Mouse (Mus musculus): ENCODE results near the gene Brms1l. TPM values are rescaled to one million over a fixed set of nuclear protein-coding genes. Genes with fewer than 3 reads are reported as not detected.

The Brms1l gene
- total and polyA plus RNA-seq, 3 experiments = 17.4 to 33.5 TPM; not detected in 1

DNA sequence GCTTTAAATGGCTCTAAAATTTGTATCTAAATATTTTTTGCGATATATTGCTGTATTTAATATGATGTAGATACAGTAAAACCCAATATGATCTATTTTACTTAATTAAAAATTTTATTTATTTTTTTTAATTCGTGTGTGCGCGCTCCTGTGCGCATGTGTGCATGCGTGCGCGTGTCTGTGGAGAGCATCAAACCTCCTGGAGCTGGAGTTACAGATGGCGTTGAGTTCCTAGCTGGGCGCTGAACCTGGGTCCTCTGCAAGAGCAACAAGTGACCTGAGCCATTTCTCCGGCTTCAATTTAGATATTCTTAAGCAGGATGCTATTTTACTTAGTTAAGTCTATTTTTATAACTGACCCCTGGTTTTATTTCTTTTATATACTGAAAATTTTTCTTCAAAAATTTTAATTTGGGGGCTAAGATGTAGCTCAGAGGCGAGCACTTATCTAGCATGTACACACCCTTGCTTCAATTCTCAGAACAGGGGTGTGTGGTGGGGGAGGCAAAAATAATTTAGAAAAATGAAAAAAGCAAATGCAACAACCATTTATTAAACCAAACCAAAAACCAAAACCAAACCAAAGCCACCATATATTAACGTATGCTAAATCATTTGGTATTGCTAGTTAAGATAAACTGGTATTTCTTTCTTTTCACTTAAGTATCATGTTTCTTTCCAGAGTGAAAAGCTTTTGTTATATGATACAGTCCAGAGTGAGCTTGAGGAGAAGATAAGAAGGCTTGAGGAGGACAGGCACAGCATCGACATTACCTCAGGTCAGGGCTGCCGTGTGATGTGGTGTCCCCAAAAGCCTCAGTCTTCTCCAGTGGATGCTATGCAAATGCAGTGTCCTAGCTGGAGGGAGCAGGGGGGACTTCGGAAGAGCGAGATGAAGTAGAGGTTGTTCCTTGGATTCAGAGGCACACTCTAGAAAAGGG, 23.6 kb downstream of the Brms1l start:
- Histone ChIP-seq H3K36me3 (ENCODE audit: control insufficient read depth in 1 of 2, insufficient read depth in 2 of 2, low read length in 2 of 2) (peaks cover 0 to 13% of the 10 kb centered on the region in 2 experiments; a peak in 2 of 4 replicates), H3K4me1 (ENCODE audit: control insufficient read depth in 1 of 2, insufficient read depth in 2 of 2, low read length in 2 of 2) (no peaks in the 10 kb centered on the region), H3K9ac (ENCODE audit: control insufficient read depth, low read depth, low read length, poor library complexity, severe bottlenecking) (no peak overlapping the region), H3K4me3 (ENCODE audit: control insufficient read depth in 1 of 2, insufficient read depth in 1 of 2, low read depth in 2 of 2, low read length in 2 of 2) (no peak overlapping the region), H3K79me2 (ENCODE audit: control insufficient read depth, insufficient read depth, low read length, poor library complexity) (no peaks in the 10 kb centered on the region), H3K27me3 (ENCODE audit: control insufficient read depth in 1 of 2, insufficient read depth in 2 of 2, low read length in 2 of 2) (no peaks in the 10 kb centered on the region), H3K27ac (ENCODE audit: control insufficient read depth, low read depth, low read length) (no peak overlapping the region), H3K9me3 (replicated peaks; ENCODE audit: insufficient read depth, low read length) (no peaks in the 10 kb centered on the region)
- DNase-seq (ENCODE audit: low read depth, low spot score) = no peak
- no peak for TF ChIP-seq MAZ (IDR thresholded peaks at IDR 0.05; ENCODE audit: low read depth, low read length)
- TF ChIP-seq NELFE (IDR thresholded peaks at IDR 0.05; ENCODE audit: low read depth, low read length) = no peak
- TF ChIP-seq GATA1 (IDR thresholded peaks at IDR 0.05; ENCODE audit: low read depth, low read length) = no peak

DNA sequence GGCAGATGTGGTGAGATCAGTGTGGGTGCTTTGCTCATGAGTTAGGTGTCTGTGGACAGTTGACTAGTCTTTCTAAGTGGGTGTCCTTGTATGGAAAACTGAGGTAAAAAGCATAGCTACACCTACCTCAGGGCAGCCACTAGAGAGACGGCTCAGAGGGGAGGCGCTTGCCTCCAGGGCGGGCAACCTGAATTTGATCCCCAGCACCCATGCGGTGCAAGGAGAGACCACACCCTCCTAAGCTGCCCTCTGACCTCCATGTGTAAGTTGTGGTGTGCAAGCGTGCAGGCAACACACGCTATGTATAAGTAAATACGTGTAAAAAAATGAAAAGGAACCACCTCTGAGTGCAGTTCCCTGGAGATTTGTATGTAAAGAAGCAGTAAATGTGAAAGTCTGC, 24.5 kb downstream of the Brms1l start:
- H3K27me3 ChIP-seq (ENCODE audit: control insufficient read depth in 1 of 2, insufficient read depth in 2 of 2, low read length in 2 of 2) = no peaks in the 10 kb centered on the region
- no peaks in the 10 kb centered on the region for H3K4me1 ChIP-seq (ENCODE audit: control insufficient read depth in 1 of 2, insufficient read depth in 2 of 2, low read length in 2 of 2)
- DNase-seq (ENCODE audit: low read depth, low spot score) = no peak
- no peak for TF ChIP-seq MEF2A (IDR thresholded peaks at IDR 0.05; ENCODE audit: extremely low read depth, insufficient replicate concordance, low read depth, low read length, poor library complexity, severe bottlenecking)
- TF ChIP-seq TBP (IDR thresholded peaks at IDR 0.05; ENCODE audit: low read depth, low read length) = no peak
- TF ChIP-seq GATA1 (IDR thresholded peaks at IDR 0.05; ENCODE audit: low read depth, low read length) = no peak
- TF ChIP-seq POLR2AphosphoS5 (IDR thresholded peaks at IDR 0.05; ENCODE audit: borderline replicate concordance, low read depth, low read length) = no peak
- no peak for TF ChIP-seq NELFE (IDR thresholded peaks at IDR 0.05; ENCODE audit: low read depth, low read length)
- TF ChIP-seq MAZ (IDR thresholded peaks at IDR 0.05; ENCODE audit: low read depth, low read length) = no peak
- TF ChIP-seq JUND (IDR thresholded peaks at IDR 0.05; ENCODE audit: low read depth, low read length) = no peak
- no peak for TF ChIP-seq SIN3A (IDR thresholded peaks at IDR 0.05; ENCODE audit: low read length)
- no peak for TF ChIP-seq E2F4 (IDR thresholded peaks at IDR 0.05; ENCODE audit: borderline replicate concordance, low read depth, low read length)
- TF ChIP-seq MYB (IDR thresholded peaks at IDR 0.05; ENCODE audit: low read depth, low read length) = no peak
- TF ChIP-seq BHLHE40 (IDR thresholded peaks at IDR 0.05; ENCODE audit: borderline replicate concordance, low read depth, low read length) = no peak
- no peak for TF ChIP-seq ZNF384 (IDR thresholded peaks at IDR 0.05; ENCODE audit: low read depth, low read length)
- no peak for TF ChIP-seq CHD2 (IDR thresholded peaks at IDR 0.05; ENCODE audit: low read length)
- no peak for TF ChIP-seq USF2 (IDR thresholded peaks at IDR 0.05; ENCODE audit: borderline replicate concordance in 1 of 2, insufficient read depth in 1 of 2, low read depth in 1 of 2, low read length in 2 of 2)
- no peak for TF ChIP-seq MAFK (IDR thresholded peaks at IDR 0.05; ENCODE audit: borderline replicate concordance, low read depth, low read length)
- TF ChIP-seq POLR2A (IDR thresholded peaks at IDR 0.05; ENCODE audit: control insufficient read depth in 1 of 2, insufficient read depth in 1 of 2, low read depth in 1 of 2, low read length in 2 of 2, poor library complexity in 1 of 2) = no peak
- TF ChIP-seq ZKSCAN1 (IDR thresholded peaks at IDR 0.05; ENCODE audit: low read depth, low read length) = no peak
- TF ChIP-seq MYC (IDR thresholded peaks at IDR 0.05; ENCODE audit: low read depth, low read length) = no peak
- no peak for TF ChIP-seq EP300 (IDR thresholded peaks at IDR 0.05; ENCODE audit: low read depth in 1 of 2, low read length in 2 of 2)
- no peaks in the 10 kb centered on the region for H3K9me3 ChIP-seq (replicated peaks; ENCODE audit: insufficient read depth, low read length)
- H3K79me2 ChIP-seq (ENCODE audit: control insufficient read depth, insufficient read depth, low read length, poor library complexity) = no peaks in the 10 kb centered on the region
- H3K9ac ChIP-seq (ENCODE audit: control insufficient read depth, low read depth, low read length, poor library complexity, severe bottlenecking) = no peak overlapping the region
- peaks cover 0 to 13% of the 10 kb centered on the region in 2 experiments; a peak in 2 of 4 replicates for H3K36me3 ChIP-seq (ENCODE audit: control insufficient read depth in 1 of 2, insufficient read depth in 2 of 2, low read length in 2 of 2)
- no peak overlapping the region for H3K4me3 ChIP-seq (ENCODE audit: control insufficient read depth in 1 of 2, insufficient read depth in 1 of 2, low read depth in 2 of 2, low read length in 2 of 2)
- no peak overlapping the region for H3K27ac ChIP-seq (ENCODE audit: control insufficient read depth, low read depth, low read length)
